Mouse (Mus musculus) testis, adult 2 months (tissue): ENCODE measurements around the gene Mtf2. TPM values are rescaled to one million over a fixed set of nuclear protein-coding genes. Genes with fewer than 3 reads are reported as not detected.
A peak's percentile ranks its signal among the peaks of the same experiment; 100 is the strongest.
"Not testable (repeated sequence)": the region's sequence is repeated elsewhere in the genome, so short reads cannot be mapped to it uniquely, and the experiment has no call there.

Experiments used
- H3K27ac ChIP-seq: fragments of 200-500 bp; 2 replicates; pipeline ENCODE4 v1.5.1; 2012; ENCODE audit warnings: low read depth, low read length; ENCODE audit not compliant: control insufficient read depth, insufficient read depth
- H3K27me3 ChIP-seq: fragments of 200-500 bp; 2 replicates; pipeline ENCODE4 v1.6.1; 2012; ENCODE audit warnings: mild to moderate bottlenecking, low read length, moderate library complexity; ENCODE audit not compliant: control insufficient read depth, insufficient read depth
- H3K36me3 ChIP-seq: fragments of 200-500 bp; 2 replicates; pipeline ENCODE4 v1.6.1; 2012; ENCODE audit warnings: mild to moderate bottlenecking, low read length; ENCODE audit not compliant: control insufficient read depth, insufficient read depth
- H3K4me1 ChIP-seq: fragments of 200-500 bp; 2 replicates; pipeline ENCODE4 v1.6.1; 2012; ENCODE audit warnings: low read length; ENCODE audit not compliant: control insufficient read depth, insufficient read depth
- H3K4me3 ChIP-seq: fragments of 200-500 bp; 2 replicates; pipeline ENCODE4 v1.5.1; 2012; ENCODE audit warnings: low read depth, mild to moderate bottlenecking, low read length, moderate library complexity, mixed read lengths; ENCODE audit not compliant: control insufficient read depth
- CTCF ChIP-seq: fragments of 200-500 bp; IDR thresholded peaks from 2 replicates; pipeline ENCODE4 v1.5.1; 2012; ENCODE audit warnings: low read depth, mild to moderate bottlenecking, inconsistent platforms, low read length, moderate library complexity; ENCODE audit not compliant: control insufficient read depth, insufficient read depth, insufficient replicate concordance
- POLR2A ChIP-seq: fragments of 200-500 bp; IDR thresholded peaks from 2 replicates; pipeline ENCODE4 v1.6.1; 2012; ENCODE audit warnings: low read depth, mild to moderate bottlenecking, inconsistent platforms, low read length, moderate library complexity; ENCODE audit not compliant: control insufficient read depth
- polyA plus RNA-seq: library from polyadenylated mRNA; depleted of rRNA; stranded (reverse); fragments of >200 nt; gene quantifications from 2 replicates; pipeline ENCODE4 v1.2.3, GENCODE M21; 2012; rRNA removed

Mtf2 gene
- 27.8 and 39.7 TPM in 2 replicates for polyA plus RNA-seq

- TF ChIP-seq POLR2A: peak; percentile 99
- no peak for TF ChIP-seq CTCF
These were observed at the start of gene Mtf2 for GRCm38 (mm10) chr5:108065465-108066411. Gene Mtf2 (plus strand): TSS chr5:108065674.

DNA sequence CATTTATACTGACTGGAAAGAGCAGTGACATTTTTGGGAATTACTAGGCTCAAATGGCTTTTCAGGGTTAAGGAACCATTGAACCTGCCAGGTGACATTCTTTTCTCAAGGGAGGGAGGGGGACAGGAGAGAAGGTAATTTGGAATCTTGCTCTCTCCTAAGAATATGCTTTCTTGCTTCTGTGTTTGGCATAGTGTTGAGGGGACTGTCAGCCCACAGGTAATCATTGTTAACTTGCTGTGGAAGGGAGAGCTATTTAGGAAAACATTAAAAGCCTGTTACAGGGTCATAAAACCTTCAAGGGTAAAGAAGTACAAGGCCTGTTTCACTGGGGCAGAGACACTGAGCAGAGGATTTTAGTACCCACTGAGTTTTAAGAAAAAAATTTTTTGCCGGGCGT, 48.2 kb upstream of the Mtf2 start:
- Histone ChIP-seq H3K4me1 (peaks cover 2% of the 10 kb centered on the region; the same call in 1 of the 2 replicates), H3K27ac (no peak overlapping the region), H3K36me3 (no peaks in the 10 kb centered on the region), H3K4me3 (no peak overlapping the region), H3K27me3 (no peaks in the 10 kb centered on the region)
- TF ChIP-seq POLR2A: no peak
- no peak for TF ChIP-seq CTCF

More at GRCm38 (mm10) chr5:108065465-108066411, at the start of gene Mtf2:
- Histone ChIP-seq H3K27ac (peak within 1 kb of the TSS; percentile 87), H3K36me3 (no peaks in the 10 kb centered on the region), H3K27me3 (no peaks in the 10 kb centered on the region), H3K4me3 (peak within 1 kb of the TSS; percentile 91), H3K4me1 (no peaks in the 10 kb centered on the region)

DNA sequence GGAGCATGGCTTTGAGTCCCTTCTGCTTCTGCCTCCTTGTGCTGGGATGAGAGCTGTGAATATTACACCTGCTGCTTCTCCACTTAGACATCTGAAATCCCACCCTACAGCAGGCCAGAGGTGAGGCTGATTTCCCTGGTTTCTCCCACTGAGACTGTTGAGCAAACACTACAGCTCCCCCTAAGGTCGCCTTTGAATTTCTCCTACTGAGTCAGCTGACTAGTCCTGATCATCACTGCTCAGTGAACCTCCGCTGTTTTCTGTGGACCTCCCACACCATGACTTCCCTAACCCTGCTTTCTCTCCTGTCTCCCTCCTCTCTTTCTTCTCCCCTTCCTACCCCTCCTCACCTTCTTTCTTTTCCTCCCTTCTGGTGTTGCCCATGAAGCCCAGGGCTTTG, 46.1 kb upstream of the Mtf2 start:
- no peaks in the 10 kb centered on the region for H3K36me3 ChIP-seq
- H3K4me3 ChIP-seq: no peak overlapping the region
- TF ChIP-seq CTCF: no peak
- TF ChIP-seq POLR2A: no peak
- no peak overlapping the region for H3K27ac ChIP-seq
- H3K4me1 ChIP-seq: peaks cover 3% of the 10 kb centered on the region; the same call in 1 of the 2 replicates
- no peaks in the 10 kb centered on the region for H3K27me3 ChIP-seq

DNA sequence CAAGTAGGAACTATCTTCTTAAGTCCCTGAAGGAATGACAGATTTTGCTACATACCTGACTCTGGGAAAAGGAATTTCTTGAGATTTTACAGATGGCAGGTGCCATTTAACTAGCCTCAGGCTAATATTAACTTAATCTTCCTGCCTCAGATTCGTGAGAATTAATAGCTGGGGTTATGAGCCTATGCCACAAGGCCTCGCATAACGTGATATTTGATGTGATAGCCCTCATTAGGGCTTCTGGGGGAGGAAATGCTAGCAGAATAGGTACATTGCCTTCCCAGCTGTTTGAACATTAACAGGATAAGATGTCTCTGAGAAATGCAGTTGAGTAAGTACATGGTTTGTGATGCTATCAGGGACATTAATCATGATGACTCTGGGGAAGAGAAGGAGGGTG, 44.1 kb upstream of the Mtf2 start:
- H3K4me3 ChIP-seq: no peak overlapping the region
- H3K27ac ChIP-seq: no peak overlapping the region
- H3K36me3 ChIP-seq: no peaks in the 10 kb centered on the region
- TF ChIP-seq POLR2A: no peak
- no peak for TF ChIP-seq CTCF
- no peaks in the 10 kb centered on the region for H3K27me3 ChIP-seq
- peaks cover 3% of the 10 kb centered on the region; the same call in 1 of the 2 replicates for H3K4me1 ChIP-seq

GRCm38 (mm10) chr5:108028230-108028629, 37.2 kb upstream of the Mtf2 start:
- H3K27me3 ChIP-seq: no peaks in the 10 kb centered on the region
- H3K27ac ChIP-seq: no peak overlapping the region
- no peaks in the 10 kb centered on the region for H3K4me1 ChIP-seq
- H3K4me3 ChIP-seq: no peak overlapping the region
- H3K36me3 ChIP-seq: no peaks in the 10 kb centered on the region
- TF ChIP-seq POLR2A: no peak
- no peak for TF ChIP-seq CTCF

GRCm38 (mm10) chr5:108028797-108029536, 36.5 kb upstream of the Mtf2 start:
- H3K4me3 ChIP-seq, H3K27me3 ChIP-seq, H3K36me3 ChIP-seq, H3K4me1 ChIP-seq, H3K27ac ChIP-seq: not testable (repeated sequence)

DNA sequence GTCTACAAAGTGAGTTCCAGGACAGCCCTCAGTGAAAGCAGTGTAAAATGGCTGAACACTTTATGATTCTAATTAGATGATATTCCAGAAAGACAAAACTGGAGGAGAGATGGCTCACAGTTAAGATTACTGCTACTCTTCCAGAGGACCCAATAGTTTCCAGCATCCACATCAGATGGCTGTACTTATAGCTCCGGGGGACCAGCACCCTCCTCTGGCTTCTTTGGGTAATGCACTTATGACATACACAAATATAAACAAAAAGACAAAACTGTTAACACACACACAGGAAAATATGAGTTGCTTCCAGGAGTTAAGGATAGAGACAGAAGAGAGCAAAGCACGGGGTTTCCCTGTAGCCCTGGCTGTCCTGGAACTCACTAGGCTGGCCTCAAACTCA, 35.5 kb upstream of the Mtf2 start:
- H3K4me3 ChIP-seq: no peak overlapping the region
- TF ChIP-seq POLR2A: no peak
- no peak for TF ChIP-seq CTCF
- no peaks in the 10 kb centered on the region for H3K36me3 ChIP-seq
- H3K27me3 ChIP-seq: no peaks in the 10 kb centered on the region
- H3K4me1 ChIP-seq: no peaks in the 10 kb centered on the region
- H3K27ac ChIP-seq: no peak overlapping the region
